Mouse (Mus musculus) stomach, embryonic 16.5 days (tissue): ENCODE measurements at regions not wholly inside any gene's neighbourhood (a gene's known extent, or its start where the extent isn't known, plus 50 kb on each side); places are given as distances from the start of the nearest gene placed in this dataset.

Experiments
- ATAC-seq: fragments of 200-750 bp; cut with Nextera tagmentation; 2 replicates; pipeline ENCODE4 v1.8.0; 2017; ENCODE audit warnings: moderate number of reproducible peaks, moderate TSS enrichment; ENCODE audit not compliant: insufficient read depth, low FRiP score
- H3K27ac ChIP-seq: fragments of 300-500 bp; sonication (generic); 2 replicates; pipeline ENCODE4 v1.5.1; 2014; ENCODE audit warnings: low read length
- H3K27me3 ChIP-seq: fragments of 300-500 bp; sonication (generic); 2 replicates; pipeline ENCODE4 v1.6.1; 2014; ENCODE audit warnings: low read length, control low read depth, mixed read lengths; ENCODE audit not compliant: control insufficient read depth, insufficient read depth
- H3K36me3 ChIP-seq: fragments of 300-500 bp; sonication (generic); 2 replicates; pipeline ENCODE4 v1.6.1; 2014; ENCODE audit warnings: low read length; ENCODE audit not compliant: control insufficient read depth, insufficient read depth
- H3K4me1 ChIP-seq: fragments of 300-500 bp; sonication (generic); 2 replicates; pipeline ENCODE4 v1.6.1; 2014; ENCODE audit warnings: low read length, control low read depth, mixed read lengths; ENCODE audit not compliant: control insufficient read depth, insufficient read depth
- H3K4me2 ChIP-seq: fragments of 300-500 bp; sonication (generic); 2 replicates; pipeline ENCODE4 v1.6.1; 2014; ENCODE audit warnings: low read depth, low read length, mixed read lengths
- H3K4me3 ChIP-seq: fragments of 300-500 bp; sonication (generic); replicated peaks from 2 replicates; pipeline ENCODE4 v1.5.1; 2014; ENCODE audit warnings: mild to moderate bottlenecking, low read length
- H3K9ac ChIP-seq: fragments of 300-500 bp; sonication (generic); 2 replicates; pipeline ENCODE4 v1.6.1; 2014; ENCODE audit warnings: low read length
- H3K9me3 ChIP-seq: fragments of 300-500 bp; sonication (generic); replicated peaks from 2 replicates; pipeline ENCODE4 v1.6.1; 2016; ENCODE audit warnings: low read length, control low read depth; ENCODE audit not compliant: control insufficient read depth
- WGBS: fragments of 180-500 bp; shearing (Covaris S2); extraction: QIAGEN DNeasy Blood & Tissue Kit; methylation state at CpG from one replicate; pipeline ENCODE4 v1.1.7; 2014; 5-methylcytosine and 5-hydroxymethylcytosine counted together

DNA sequence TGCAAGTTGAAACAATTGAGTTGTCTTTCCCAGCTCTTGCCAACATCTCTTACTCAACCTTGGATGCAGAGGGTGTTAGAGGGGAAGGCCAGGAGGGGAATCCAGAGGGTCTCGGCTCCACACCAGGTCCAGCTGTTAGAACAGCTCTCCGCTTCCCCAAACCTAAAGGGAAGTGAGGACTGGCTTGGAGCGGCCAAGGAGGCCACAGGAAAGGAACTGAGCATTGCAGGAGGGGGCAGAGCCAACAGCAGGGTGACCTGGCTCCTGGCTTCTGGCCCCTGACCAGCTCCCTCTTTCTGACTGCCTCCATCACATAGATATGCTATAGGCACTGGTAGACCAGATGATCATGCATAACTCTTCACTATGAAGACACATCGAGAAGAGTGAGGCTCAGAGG is 351.4 kb downstream of the Sox9 start:
- Histone ChIP-seq H3K27me3 (no peaks in the 10 kb centered on the region), H3K27ac (peak overlapping the region; percentile 19; the same call in 1 of the 2 replicates), H3K9ac (no peak overlapping the region), H3K4me3 (no peak overlapping the region), H3K4me1 (peaks cover 18% of the 10 kb centered on the region), H3K36me3 (no peaks in the 10 kb centered on the region), H3K4me2 (no peak overlapping the region), H3K9me3 (no peaks in the 10 kb centered on the region)
- no peak for ATAC-seq
- WGBS = 78% methylated on average over 4 of the region's 4 CpGs

GRCm38 (mm10) chr11:113135261-113135660 is 353.2 kb downstream of the Sox9 start:
- WGBS = 61% methylated on average over 5 of the region's 5 CpGs
- no peak overlapping the region for H3K4me3 ChIP-seq
- H3K36me3 ChIP-seq = no peaks in the 10 kb centered on the region
- no peak overlapping the region for H3K9ac ChIP-seq
- no peak overlapping the region for H3K27ac ChIP-seq
- H3K27me3 ChIP-seq = no peaks in the 10 kb centered on the region
- H3K4me1 ChIP-seq = peaks cover 24% of the 10 kb centered on the region
- no peak for ATAC-seq
- H3K4me2 ChIP-seq = no peak overlapping the region
- no peaks in the 10 kb centered on the region for H3K9me3 ChIP-seq

GRCm38 (mm10) chr11:113138462-113138861 is 356.4 kb downstream of the Sox9 start:
- Histone ChIP-seq H3K27ac (no peak overlapping the region), H3K9ac (no peak overlapping the region), H3K36me3 (no peaks in the 10 kb centered on the region), H3K4me3 (no peak overlapping the region), H3K4me1 (peaks cover 10% of the 10 kb centered on the region), H3K9me3 (no peaks in the 10 kb centered on the region), H3K4me2 (no peak overlapping the region), H3K27me3 (no peaks in the 10 kb centered on the region)
- WGBS = 72% methylated on average over 5 of the region's 5 CpGs
- ATAC-seq = 0 out of 2 replicates have a peak, but pooled peaks have one; percentile 25

GRCm38 (mm10) chr11:113140595-113140994 is 358.6 kb downstream of the Sox9 start:
- ATAC-seq = no peak
- WGBS = 65% methylated on average over 9 of the region's 9 CpGs
- no peak overlapping the region for H3K4me3 ChIP-seq

DNA sequence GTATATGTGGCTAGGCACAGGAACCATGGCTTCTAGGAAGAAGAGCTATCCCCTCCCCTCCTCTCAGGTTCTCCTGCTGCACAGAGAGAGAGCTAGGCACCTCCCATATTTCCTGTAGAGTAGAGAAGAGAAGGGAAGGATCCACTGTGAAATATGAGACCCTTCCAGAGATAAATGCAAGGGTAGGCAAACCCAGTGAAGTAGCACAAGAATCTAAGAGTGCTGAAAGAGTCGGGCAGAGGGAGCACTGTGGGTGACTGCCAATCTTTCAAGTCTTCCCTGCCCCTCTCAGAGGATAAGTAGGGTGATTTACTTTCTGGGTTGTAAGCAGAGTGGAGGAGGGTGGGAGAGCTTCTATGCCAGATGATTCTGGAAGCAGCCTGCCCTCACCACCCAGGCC is 360.8 kb downstream of the Sox9 start:
- no peaks in the 10 kb centered on the region for H3K36me3 ChIP-seq
- peaks cover 27% of the 10 kb centered on the region for H3K4me1 ChIP-seq
- no peak overlapping the region for H3K4me3 ChIP-seq
- no peak overlapping the region for H3K9ac ChIP-seq
- H3K9me3 ChIP-seq = no peaks in the 10 kb centered on the region
- 26% methylated on average over 1 of the region's 1 CpGs for WGBS
- ATAC-seq = no peak
- H3K4me2 ChIP-seq = no peak overlapping the region
- H3K27ac ChIP-seq = no peak overlapping the region
- H3K27me3 ChIP-seq = no peaks in the 10 kb centered on the region

More at GRCm38 (mm10) chr11:113140595-113140994, 358.6 kb downstream of the Sox9 start:
- H3K4me1 ChIP-seq = peaks cover 16% of the 10 kb centered on the region; the same call in 1 of the 2 replicates
- H3K4me2 ChIP-seq = no peak overlapping the region
- H3K9me3 ChIP-seq = no peaks in the 10 kb centered on the region
- no peaks in the 10 kb centered on the region for H3K27me3 ChIP-seq
- no peak overlapping the region for H3K9ac ChIP-seq
- no peaks in the 10 kb centered on the region for H3K36me3 ChIP-seq
- H3K27ac ChIP-seq = no peak overlapping the region

DNA sequence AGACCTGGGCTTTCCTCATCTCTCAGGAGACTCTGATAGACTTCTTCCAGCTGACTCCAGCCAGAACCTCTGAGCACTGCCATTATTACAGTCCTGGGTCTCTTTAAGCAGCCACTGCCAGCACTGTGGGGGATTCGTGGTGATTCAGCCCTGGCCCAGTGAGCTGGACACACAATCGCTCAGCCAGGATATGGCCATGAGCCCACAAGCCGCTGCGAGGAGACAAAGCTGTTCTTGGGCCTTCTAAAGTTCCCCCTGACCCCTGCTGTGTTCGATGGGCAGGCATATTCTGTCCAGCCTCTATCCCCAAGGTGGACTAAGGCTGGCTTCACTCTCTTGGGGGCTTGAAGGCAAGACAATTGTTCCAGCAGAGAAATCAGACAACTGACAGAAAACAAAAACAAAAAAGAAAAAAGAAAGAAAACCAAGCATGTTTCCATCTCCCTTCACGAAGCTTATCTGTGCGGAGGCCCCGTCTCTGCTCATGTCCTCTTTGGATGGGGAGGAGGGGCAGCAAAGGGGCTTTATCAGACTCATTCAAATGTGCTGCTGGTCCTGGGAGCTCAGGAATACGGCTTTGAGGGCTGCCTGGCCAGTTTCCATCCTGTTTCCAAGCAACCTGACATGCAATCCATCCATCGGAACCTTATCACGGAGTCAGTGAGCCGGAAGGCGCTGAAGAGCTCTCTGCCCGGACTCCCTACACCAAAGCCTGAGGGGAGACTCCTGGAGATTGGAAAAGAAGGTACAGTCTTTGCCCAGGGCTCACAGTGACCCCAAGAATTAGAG is 362.0 kb downstream of the Sox9 start:
- WGBS = 28% methylated on average over 14 of the region's 14 CpGs
- Histone ChIP-seq H3K36me3 (no peaks in the 10 kb centered on the region), H3K27ac (no peak overlapping the region), H3K27me3 (no peaks in the 10 kb centered on the region), H3K4me3 (no peak overlapping the region), H3K9ac (no peak overlapping the region), H3K9me3 (no peaks in the 10 kb centered on the region), H3K4me1 (peaks cover 31% of the 10 kb centered on the region), H3K4me2 (no peak overlapping the region)
- ATAC-seq = peak; percentile 65; the same call in 1 of the 2 replicates

- 82% methylated on average over 4 of the region's 4 CpGs for WGBS
- Histone ChIP-seq H3K27ac (no peak overlapping the region), H3K9ac (no peak overlapping the region), H3K4me3 (no peak overlapping the region), H3K4me1 (peaks cover 24% of the 10 kb centered on the region), H3K27me3 (no peaks in the 10 kb centered on the region), H3K4me2 (no peak overlapping the region), H3K9me3 (no peaks in the 10 kb centered on the region), H3K36me3 (no peaks in the 10 kb centered on the region)
- ATAC-seq = no peak
These were observed 363.7 kb downstream of the Sox9 start for GRCm38 (mm10) chr11:113145721-113146120.

GRCm38 (mm10) chr11:113146762-113147161 is 364.7 kb downstream of the Sox9 start:
- Histone ChIP-seq H3K9me3 (no peaks in the 10 kb centered on the region), H3K4me2 (no peak overlapping the region), H3K27ac (0 out of 2 replicates have a peak overlapping the region, but pooled peaks have one; percentile 78), H3K27me3 (no peaks in the 10 kb centered on the region), H3K9ac (no peak overlapping the region), H3K4me3 (no peak overlapping the region), H3K36me3 (no peaks in the 10 kb centered on the region), H3K4me1 (peaks cover 24% of the 10 kb centered on the region)
- ATAC-seq = no peak
- WGBS = 83% methylated on average over 8 of the region's 8 CpGs

GRCm38 (mm10) chr11:113147535-113148197 is 365.6 kb downstream of the Sox9 start:
- no peaks in the 10 kb centered on the region for H3K36me3 ChIP-seq
- H3K27ac ChIP-seq = peak overlapping the region; percentile 78
- ATAC-seq = peak; percentile 77
- no peaks in the 10 kb centered on the region for H3K9me3 ChIP-seq
- H3K27me3 ChIP-seq = no peaks in the 10 kb centered on the region
- 0 out of 2 replicates have a peak overlapping the region, but pooled peaks have one; percentile 5 for H3K4me3 ChIP-seq
- H3K4me1 ChIP-seq = peaks cover 24% of the 10 kb centered on the region
- 20% methylated on average over 17 of the region's 17 CpGs for WGBS
- H3K9ac ChIP-seq = peak overlapping the region; percentile 26; the same call in 1 of the 2 replicates
- peak overlapping the region; percentile 41 for H3K4me2 ChIP-seq
